Mouse (Mus musculus): ENCODE results near the gene Haghl. TPM values are rescaled to one million over a fixed set of nuclear protein-coding genes. Genes with fewer than 3 reads are reported as not detected.

Gene Haghl
- polyA plus RNA-seq, 1 experiment from 2014 or later = 37.5 TPM

DNA sequence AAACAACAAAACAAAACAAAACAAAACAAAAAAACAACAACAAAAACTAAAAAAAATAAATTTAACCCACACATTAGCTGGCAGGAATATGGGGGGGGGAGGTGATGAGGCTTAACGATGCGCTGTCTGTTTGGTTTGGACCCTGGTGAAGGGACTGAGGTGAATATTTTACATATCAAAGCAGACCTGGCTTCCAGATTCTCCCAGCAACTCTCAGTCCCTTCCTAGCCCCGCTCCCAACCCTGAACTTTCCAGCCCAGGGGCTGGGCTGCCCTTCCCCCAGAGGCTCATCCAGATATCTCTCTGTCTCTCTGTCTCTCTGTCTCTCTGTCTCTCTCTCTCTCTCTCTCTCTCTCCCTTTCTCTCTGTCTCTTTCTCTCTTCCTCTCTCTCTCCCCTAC is 22.9 kb downstream of the Haghl start:
- no peak overlapping the region for H3K4me2 ChIP-seq (replicated peaks; ENCODE audit: low read depth)
- H3K4me1 ChIP-seq (replicated peaks; ENCODE audit: control insufficient read depth, insufficient read depth) = no peaks in the 10 kb centered on the region
- no peaks in the 10 kb centered on the region for H3K27me3 ChIP-seq (ENCODE audit: control insufficient read depth, insufficient read depth, low read length)
- no peak overlapping the region for H3K27ac ChIP-seq (replicated peaks)
- ATAC-seq (ENCODE audit: low FRiP score, low TSS enrichment) (no peak), DNase-seq (ENCODE audit: low spot score) (no peak)
- H3K9ac ChIP-seq (ENCODE audit: low read length) = no peak overlapping the region
- H3K9me3 ChIP-seq (ENCODE audit: control insufficient read depth, low read length) = no peaks in the 10 kb centered on the region
- no peaks in the 10 kb centered on the region for H3K36me3 ChIP-seq (ENCODE audit: control insufficient read depth, insufficient read depth, low read length)
- WGBS = 34% methylated on average over 3 of the region's 3 CpGs
- H3K4me3 ChIP-seq (ENCODE audit: low read depth, low read length) = no peak overlapping the region
- no peak for TF ChIP-seq EP300 (optimal IDR thresholded peaks at IDR 0.05)
- TF ChIP-seq CTCF (IDR thresholded peaks at IDR 0.05; ENCODE audit: low read depth) = no peak

GRCm38 (mm10) chr17:25761561-25761970 is 23.9 kb downstream of the Haghl start:
- no peak for ATAC-seq (ENCODE audit: low FRiP score, low TSS enrichment)
- no peaks in the 10 kb centered on the region for H3K4me1 ChIP-seq (replicated peaks; ENCODE audit: control insufficient read depth, insufficient read depth)
- no peak overlapping the region for H3K27ac ChIP-seq (replicated peaks)
- H3K9me3 ChIP-seq (ENCODE audit: control insufficient read depth, low read length) = no peaks in the 10 kb centered on the region
- DNase-seq (ENCODE audit: low spot score) = no peak
- no peak overlapping the region for H3K9ac ChIP-seq (ENCODE audit: low read length)
- no peaks in the 10 kb centered on the region for H3K36me3 ChIP-seq (ENCODE audit: control insufficient read depth, insufficient read depth, low read length)
- TF ChIP-seq CTCF (IDR thresholded peaks at IDR 0.05; ENCODE audit: low read depth) = no peak
- TF ChIP-seq EP300 (optimal IDR thresholded peaks at IDR 0.05) = no peak
- H3K4me3 ChIP-seq (ENCODE audit: low read depth, low read length) = no peak overlapping the region
- no peaks in the 10 kb centered on the region for H3K27me3 ChIP-seq (ENCODE audit: control insufficient read depth, insufficient read depth, low read length)
- 30% methylated on average over 4 of the region's 4 CpGs for WGBS
- H3K4me2 ChIP-seq (replicated peaks; ENCODE audit: low read depth) = no peak overlapping the region

DNA sequence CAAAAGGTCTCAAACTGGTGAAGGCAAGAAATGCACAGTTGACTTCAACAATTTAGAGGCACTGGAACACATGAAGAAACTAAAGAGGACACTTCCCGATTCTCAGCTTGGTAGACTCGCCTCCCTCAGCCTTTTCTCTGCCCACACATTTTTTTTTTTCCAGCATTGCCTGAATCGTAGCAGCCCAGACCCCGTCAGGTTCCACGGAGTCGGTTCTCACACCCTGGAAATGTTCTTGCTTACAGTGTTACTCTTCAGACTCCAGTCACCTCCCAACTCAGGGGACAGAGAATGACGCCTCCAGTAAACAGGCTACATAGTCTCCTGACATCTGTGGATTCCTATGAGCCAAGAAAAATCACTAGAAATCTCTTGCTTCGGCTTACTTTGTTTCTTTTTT is 25.3 kb downstream of the Haghl start:
- no peak for ATAC-seq (ENCODE audit: low FRiP score, low TSS enrichment)
- Histone ChIP-seq H3K27ac (replicated peaks) (no peak overlapping the region), H3K4me1 (replicated peaks; ENCODE audit: control insufficient read depth, insufficient read depth) (no peaks in the 10 kb centered on the region), H3K4me3 (ENCODE audit: low read depth, low read length) (no peak overlapping the region), H3K27me3 (ENCODE audit: control insufficient read depth, insufficient read depth, low read length) (no peaks in the 10 kb centered on the region), H3K36me3 (ENCODE audit: control insufficient read depth, insufficient read depth, low read length) (no peaks in the 10 kb centered on the region), H3K4me2 (replicated peaks; ENCODE audit: low read depth) (no peak overlapping the region), H3K9me3 (ENCODE audit: control insufficient read depth, low read length) (no peaks in the 10 kb centered on the region), H3K9ac (ENCODE audit: low read length) (no peak overlapping the region)
- 68% methylated on average over 8 of the region's 8 CpGs for WGBS
- DNase-seq (ENCODE audit: low spot score) = no peak
- TF ChIP-seq EP300 (optimal IDR thresholded peaks at IDR 0.05) (no peak), CTCF (IDR thresholded peaks at IDR 0.05; ENCODE audit: low read depth) (no peak)

GRCm38 (mm10) chr17:25757691-25758090 is 27.8 kb downstream of the Haghl start:
- no peaks in the 10 kb centered on the region for H3K9me3 ChIP-seq (ENCODE audit: control insufficient read depth, low read length)
- no peak for DNase-seq (ENCODE audit: low spot score)
- TF ChIP-seq EP300 (optimal IDR thresholded peaks at IDR 0.05) (no peak), CTCF (IDR thresholded peaks at IDR 0.05; ENCODE audit: low read depth) (no peak)
- no peak overlapping the region for H3K4me3 ChIP-seq (ENCODE audit: low read depth, low read length)
- no peaks in the 10 kb centered on the region for H3K36me3 ChIP-seq (ENCODE audit: control insufficient read depth, insufficient read depth, low read length)
- H3K4me1 ChIP-seq (replicated peaks; ENCODE audit: control insufficient read depth, insufficient read depth) = no peaks in the 10 kb centered on the region
- no peak overlapping the region for H3K4me2 ChIP-seq (replicated peaks; ENCODE audit: low read depth)
- no peak overlapping the region for H3K27ac ChIP-seq (replicated peaks)
- ATAC-seq (ENCODE audit: low FRiP score, low TSS enrichment) = no peak
- no peaks in the 10 kb centered on the region for H3K27me3 ChIP-seq (ENCODE audit: control insufficient read depth, insufficient read depth, low read length)
- no peak overlapping the region for H3K9ac ChIP-seq (ENCODE audit: low read length)
- WGBS = 36% methylated on average over 3 of the region's 3 CpGs

GRCm38 (mm10) chr17:25756378-25757242 is 28.9 kb downstream of the Haghl start:
- WGBS = 45% methylated on average over 9 of the region's 9 CpGs
- ATAC-seq (ENCODE audit: low FRiP score, low TSS enrichment) (peak; percentile 59), DNase-seq (ENCODE audit: low spot score) (peak; percentile 43)
- H3K27ac ChIP-seq (replicated peaks) = 0 out of 2 replicates have a peak overlapping the region, but pooled peaks have one; percentile 4
- H3K4me3 ChIP-seq (ENCODE audit: low read depth, low read length) = no peak overlapping the region
- no peaks in the 10 kb centered on the region for H3K27me3 ChIP-seq (ENCODE audit: control insufficient read depth, insufficient read depth, low read length)
- no peaks in the 10 kb centered on the region for H3K9me3 ChIP-seq (ENCODE audit: control insufficient read depth, low read length)
- TF ChIP-seq EP300 (optimal IDR thresholded peaks at IDR 0.05) (no peak), CTCF (IDR thresholded peaks at IDR 0.05; ENCODE audit: low read depth) (no peak)
- no peaks in the 10 kb centered on the region for H3K4me1 ChIP-seq (replicated peaks; ENCODE audit: control insufficient read depth, insufficient read depth)
- H3K36me3 ChIP-seq (ENCODE audit: control insufficient read depth, insufficient read depth, low read length) = no peaks in the 10 kb centered on the region
- no peak overlapping the region for H3K9ac ChIP-seq (ENCODE audit: low read length)
- no peak overlapping the region for H3K4me2 ChIP-seq (replicated peaks; ENCODE audit: low read depth)
